Mouse (Mus musculus): ENCODE results near the gene Mtg1. TPM values are rescaled to one million over a fixed set of nuclear protein-coding genes. Genes with fewer than 3 reads are reported as not detected.
"Not testable (repeated sequence)": the region's sequence is repeated elsewhere in the genome, so short reads cannot be mapped to it uniquely, and the experiment has no call there.

The Mtg1 gene
- polyA plus RNA-seq, 1 experiment, result 36.0 TPM

GRCm38 (mm10) chr7:140126022-140126350, 11.4 kb upstream of the Mtg1 start:
- WGBS, result 3% methylated on average over 5 of the region's 5 CpGs
- Histone ChIP-seq H3K27ac (ENCODE audit: control insufficient read depth, insufficient read depth, low read length) (no peak overlapping the region; the same call in 1 of the 2 replicates), H3K27me3 (ENCODE audit: control insufficient read depth, insufficient read depth, low read length) (no peaks in the 10 kb centered on the region), H3K4me3 (ENCODE audit: control insufficient read depth, insufficient read depth, low read length) (peak overlapping the region; percentile 95), H3K36me3 (ENCODE audit: control insufficient read depth, insufficient read depth, low read length) (peaks cover 5% of the 10 kb centered on the region; the same call in 1 of the 2 replicates), H3K4me1 (replicated peaks; ENCODE audit: control insufficient read depth, insufficient read depth, low read length) (peaks cover 12% of the 10 kb centered on the region)
- no peak for DNase-seq
- TF ChIP-seq CTCF (IDR thresholded peaks at IDR 0.05; ENCODE audit: borderline replicate concordance, control insufficient read depth, extremely low read depth, insufficient read depth, low read length, poor library complexity) (no peak), POLR2A (IDR thresholded peaks at IDR 0.05; ENCODE audit: control insufficient read depth, extremely low read depth, insufficient read depth, low read length, poor library complexity) (no peak)

GRCm38 (mm10) chr7:140126934-140127333, 10.4 kb upstream of the Mtg1 start:
- WGBS, result 47% methylated on average over 3 of the region's 3 CpGs
- Histone ChIP-seq H3K4me3 (ENCODE audit: control insufficient read depth, insufficient read depth, low read length) (no peak overlapping the region), H3K27ac (ENCODE audit: control insufficient read depth, insufficient read depth, low read length) (no peak overlapping the region), H3K27me3 (ENCODE audit: control insufficient read depth, insufficient read depth, low read length) (no peaks in the 10 kb centered on the region), H3K4me1 (replicated peaks; ENCODE audit: control insufficient read depth, insufficient read depth, low read length) (peaks cover 12% of the 10 kb centered on the region), H3K36me3 (ENCODE audit: control insufficient read depth, insufficient read depth, low read length) (peaks cover 5% of the 10 kb centered on the region; the same call in 1 of the 2 replicates)
- TF ChIP-seq CTCF (IDR thresholded peaks at IDR 0.05; ENCODE audit: borderline replicate concordance, control insufficient read depth, extremely low read depth, insufficient read depth, low read length, poor library complexity), result no peak
- no peak for TF ChIP-seq POLR2A (IDR thresholded peaks at IDR 0.05; ENCODE audit: control insufficient read depth, extremely low read depth, insufficient read depth, low read length, poor library complexity)
- DNase-seq, result no peak

GRCm38 (mm10) chr7:140127911-140128310, 9.5 kb upstream of the Mtg1 start:
- Histone ChIP-seq H3K4me1 (replicated peaks; ENCODE audit: control insufficient read depth, insufficient read depth, low read length) (peaks cover 12% of the 10 kb centered on the region), H3K36me3 (ENCODE audit: control insufficient read depth, insufficient read depth, low read length) (peaks cover 5% of the 10 kb centered on the region; the same call in 1 of the 2 replicates), H3K27ac (ENCODE audit: control insufficient read depth, insufficient read depth, low read length) (no peak overlapping the region), H3K4me3 (ENCODE audit: control insufficient read depth, insufficient read depth, low read length) (no peak overlapping the region), H3K27me3 (ENCODE audit: control insufficient read depth, insufficient read depth, low read length) (no peaks in the 10 kb centered on the region)
- 44% methylated on average over 2 of the region's 2 CpGs for WGBS
- DNase-seq, result no peak
- TF ChIP-seq POLR2A (IDR thresholded peaks at IDR 0.05; ENCODE audit: control insufficient read depth, extremely low read depth, insufficient read depth, low read length, poor library complexity) (no peak), CTCF (IDR thresholded peaks at IDR 0.05; ENCODE audit: borderline replicate concordance, control insufficient read depth, extremely low read depth, insufficient read depth, low read length, poor library complexity) (no peak)

GRCm38 (mm10) chr7:140132184-140132583, 5.2 kb upstream of the Mtg1 start:
- DNase-seq; H3K4me1 ChIP-seq (replicated peaks; ENCODE audit: control insufficient read depth, insufficient read depth, low read length); H3K27me3 ChIP-seq (ENCODE audit: control insufficient read depth, insufficient read depth, low read length); H3K27ac ChIP-seq (ENCODE audit: control insufficient read depth, insufficient read depth, low read length); H3K4me3 ChIP-seq (ENCODE audit: control insufficient read depth, insufficient read depth, low read length); H3K36me3 ChIP-seq (ENCODE audit: control insufficient read depth, insufficient read depth, low read length): not testable (repeated sequence)
- WGBS, result 24% methylated on average over 7 of the region's 7 CpGs

- not testable (repeated sequence) for H3K4me1 ChIP-seq (replicated peaks; ENCODE audit: control insufficient read depth, insufficient read depth, low read length); DNase-seq; H3K4me3 ChIP-seq (ENCODE audit: control insufficient read depth, insufficient read depth, low read length); H3K27ac ChIP-seq (ENCODE audit: control insufficient read depth, insufficient read depth, low read length); H3K27me3 ChIP-seq (ENCODE audit: control insufficient read depth, insufficient read depth, low read length); H3K36me3 ChIP-seq (ENCODE audit: control insufficient read depth, insufficient read depth, low read length)
- WGBS, result 32% methylated on average over 7 of the region's 7 CpGs
Observed at GRCm38 (mm10) chr7:140134033-140134432, 3.3 kb upstream of the Mtg1 start.

GRCm38 (mm10) chr7:140135106-140135770, 2.1 kb upstream of the Mtg1 start:
- WGBS, result 88% methylated on average over 5 of the region's 5 CpGs
- Histone ChIP-seq H3K4me3 (ENCODE audit: control insufficient read depth, insufficient read depth, low read length) (no peak overlapping the region), H3K36me3 (ENCODE audit: control insufficient read depth, insufficient read depth, low read length) (peaks cover 1% of the 10 kb centered on the region; the same call in 1 of the 2 replicates), H3K27ac (ENCODE audit: control insufficient read depth, insufficient read depth, low read length) (no peak overlapping the region), H3K27me3 (ENCODE audit: control insufficient read depth, insufficient read depth, low read length) (no peaks in the 10 kb centered on the region), H3K4me1 (replicated peaks; ENCODE audit: control insufficient read depth, insufficient read depth, low read length) (no peaks in the 10 kb centered on the region; the same call in 1 of the 2 replicates)
- TF ChIP-seq POLR2A (IDR thresholded peaks at IDR 0.05; ENCODE audit: control insufficient read depth, extremely low read depth, insufficient read depth, low read length, poor library complexity) (no peak), CTCF (IDR thresholded peaks at IDR 0.05; ENCODE audit: borderline replicate concordance, control insufficient read depth, extremely low read depth, insufficient read depth, low read length, poor library complexity) (no peak)
- no peak for DNase-seq

GRCm38 (mm10) chr7:140138021-140138310, 602 bp downstream of the Mtg1 start:
- Histone ChIP-seq H3K4me1 (replicated peaks; ENCODE audit: control insufficient read depth, insufficient read depth, low read length) (no peaks in the 10 kb centered on the region; the same call in 1 of the 2 replicates), H3K36me3 (ENCODE audit: control insufficient read depth, insufficient read depth, low read length) (no peaks in the 10 kb centered on the region), H3K4me3 (ENCODE audit: control insufficient read depth, insufficient read depth, low read length) (peak overlapping the region; percentile 96), H3K27ac (ENCODE audit: control insufficient read depth, insufficient read depth, low read length) (peak overlapping the region; percentile 69), H3K27me3 (ENCODE audit: control insufficient read depth, insufficient read depth, low read length) (no peaks in the 10 kb centered on the region)
- DNase-seq, result no peak
- TF ChIP-seq POLR2A (IDR thresholded peaks at IDR 0.05; ENCODE audit: control insufficient read depth, extremely low read depth, insufficient read depth, low read length, poor library complexity), result no peak
- no peak for TF ChIP-seq CTCF (IDR thresholded peaks at IDR 0.05; ENCODE audit: borderline replicate concordance, control insufficient read depth, extremely low read depth, insufficient read depth, low read length, poor library complexity)
- 0% methylated on average over 8 of the region's 8 CpGs for WGBS

Data from thymus, adult 2 months (tissue).